Mouse (Mus musculus): ENCODE results near the gene Ptcd3. TPM values are rescaled to one million over a fixed set of nuclear protein-coding genes. Genes with fewer than 3 reads are reported as not detected.
"Not testable (repeated sequence)": the region's sequence is repeated elsewhere in the genome, so short reads cannot be mapped to it uniquely, and the experiment has no call there.

The Ptcd3 gene
- polyA plus RNA-seq, 1 experiment from 2014 or later, result 78.4 TPM

- Histone ChIP-seq H3K9ac (replicated peaks) (no peak overlapping the region), H3K4me3 (replicated peaks) (no peak overlapping the region), H3K27me3 (replicated peaks) (no peaks in the 10 kb centered on the region), H3K27ac (replicated peaks) (no peak overlapping the region), H3K4me2 (no peak overlapping the region), H3K9me3 (replicated peaks) (no peaks in the 10 kb centered on the region), H3K4me1 (no peaks in the 10 kb centered on the region), H3K36me3 (peaks cover 79% of the 10 kb centered on the region)
- ATAC-seq (ENCODE audit: low FRiP score), result peak; percentile 72; the same call in 1 of the 2 replicates
Measured at GRCm38 (mm10) chr6:71927911-71928310, 19.4 kb upstream of the Ptcd3 start.

- not testable (repeated sequence) for ATAC-seq (ENCODE audit: low FRiP score)
Measured at GRCm38 (mm10) chr6:71925233-71925632, 16.7 kb upstream of the Ptcd3 start.

GRCm38 (mm10) chr6:71920752-71921151, 12.2 kb upstream of the Ptcd3 start:
- ATAC-seq (ENCODE audit: low FRiP score), result no peak
- Histone ChIP-seq H3K4me3 (replicated peaks) (no peak overlapping the region), H3K4me1 (no peaks in the 10 kb centered on the region), H3K4me2 (no peak overlapping the region), H3K9me3 (replicated peaks) (no peaks in the 10 kb centered on the region), H3K27ac (replicated peaks) (no peak overlapping the region), H3K36me3 (peaks cover 92% of the 10 kb centered on the region), H3K27me3 (replicated peaks) (no peaks in the 10 kb centered on the region), H3K9ac (replicated peaks) (no peak overlapping the region)
- WGBS, result 98% methylated on average over 7 of the region's 7 CpGs

More at GRCm38 (mm10) chr6:71925233-71925632, 16.7 kb upstream of the Ptcd3 start:
- not testable (repeated sequence) for H3K4me3 ChIP-seq (replicated peaks); H3K9ac ChIP-seq (replicated peaks); H3K4me1 ChIP-seq; H3K27me3 ChIP-seq (replicated peaks); H3K4me2 ChIP-seq; H3K27ac ChIP-seq (replicated peaks); H3K9me3 ChIP-seq (replicated peaks)
- H3K36me3 ChIP-seq, result peaks cover 78% of the 10 kb centered on the region
- WGBS, result 91% methylated on average over 5 of the region's 5 CpGs

GRCm38 (mm10) chr6:71911686-71912450, 3.3 kb upstream of the Ptcd3 start:
- 91% methylated on average over 5 of the region's 5 CpGs for WGBS
- ATAC-seq (ENCODE audit: low FRiP score), result no peak

GRCm38 (mm10) chr6:71909840-71910239, 1.3 kb upstream of the Ptcd3 start:
- H3K27me3 ChIP-seq (replicated peaks), result no peaks in the 10 kb centered on the region
- no peak overlapping the region for H3K9ac ChIP-seq (replicated peaks)
- H3K9me3 ChIP-seq (replicated peaks), result no peaks in the 10 kb centered on the region
- no peak for ATAC-seq (ENCODE audit: low FRiP score)
- H3K36me3 ChIP-seq, result peaks cover 15% of the 10 kb centered on the region
- H3K4me2 ChIP-seq, result peak overlapping the region; percentile 63
- peaks cover 29% of the 10 kb centered on the region for H3K4me1 ChIP-seq
- WGBS, result 84% methylated on average over 6 of the region's 6 CpGs
- no peak overlapping the region for H3K27ac ChIP-seq (replicated peaks)
- peak overlapping the region; percentile 91 for H3K4me3 ChIP-seq (replicated peaks)

More at GRCm38 (mm10) chr6:71911686-71912450, 3.3 kb upstream of the Ptcd3 start:
- no peak overlapping the region for H3K27ac ChIP-seq (replicated peaks)
- no peak overlapping the region for H3K9ac ChIP-seq (replicated peaks)
- no peak overlapping the region for H3K4me2 ChIP-seq
- H3K36me3 ChIP-seq, result peaks cover 24% of the 10 kb centered on the region
- H3K4me3 ChIP-seq (replicated peaks), result no peak overlapping the region
- H3K9me3 ChIP-seq (replicated peaks), result no peaks in the 10 kb centered on the region
- peaks cover 27% of the 10 kb centered on the region for H3K4me1 ChIP-seq
- H3K27me3 ChIP-seq (replicated peaks), result no peaks in the 10 kb centered on the region

- peaks cover 29% of the 10 kb centered on the region for H3K4me1 ChIP-seq
- no peaks in the 10 kb centered on the region for H3K9me3 ChIP-seq (replicated peaks)
- H3K4me2 ChIP-seq, result peak overlapping the region; percentile 63
- WGBS, result 26% methylated on average over 10 of the region's 10 CpGs
- ATAC-seq (ENCODE audit: low FRiP score), result peak; percentile 21
- peak overlapping the region; percentile 91 for H3K4me3 ChIP-seq (replicated peaks)
- peak overlapping the region; percentile 80 for H3K27ac ChIP-seq (replicated peaks)
- peak overlapping the region; percentile 21; the same call in 1 of the 2 replicates for H3K9ac ChIP-seq (replicated peaks)
- peaks cover 17% of the 10 kb centered on the region for H3K36me3 ChIP-seq
- no peaks in the 10 kb centered on the region for H3K27me3 ChIP-seq (replicated peaks)
Measured at GRCm38 (mm10) chr6:71909384-71909783, 834 bp upstream of the Ptcd3 start.

- no peak for ATAC-seq (ENCODE audit: low FRiP score)
- Histone ChIP-seq H3K4me2 (peak overlapping the region; percentile 63), H3K9ac (replicated peaks) (peak overlapping the region; percentile 60), H3K36me3 (peaks cover 24% of the 10 kb centered on the region), H3K27me3 (replicated peaks) (no peaks in the 10 kb centered on the region), H3K4me1 (peaks cover 29% of the 10 kb centered on the region), H3K4me3 (replicated peaks) (peak overlapping the region; percentile 91), H3K27ac (replicated peaks) (no peak overlapping the region), H3K9me3 (replicated peaks) (no peaks in the 10 kb centered on the region)
- WGBS, result 5% methylated on average over 4 of the region's 4 CpGs
Measured at GRCm38 (mm10) chr6:71907702-71908235, 781 bp downstream of the Ptcd3 start.

- H3K27ac ChIP-seq (replicated peaks), result no peak overlapping the region
- no peaks in the 10 kb centered on the region for H3K4me1 ChIP-seq
- H3K36me3 ChIP-seq, result peaks cover 88% of the 10 kb centered on the region
- H3K4me2 ChIP-seq, result no peak overlapping the region
- H3K9me3 ChIP-seq (replicated peaks), result no peaks in the 10 kb centered on the region
- WGBS, result 95% methylated on average over 4 of the region's 4 CpGs
- H3K27me3 ChIP-seq (replicated peaks), result no peaks in the 10 kb centered on the region
- ATAC-seq (ENCODE audit: low FRiP score), result no peak
- H3K4me3 ChIP-seq (replicated peaks), result no peak overlapping the region
- no peak overlapping the region for H3K9ac ChIP-seq (replicated peaks)
Measured at GRCm38 (mm10) chr6:71893263-71893662, 15.3 kb downstream of the Ptcd3 start.

GRCm38 (mm10) chr6:71877965-71878760, 30.4 kb downstream of the Ptcd3 start:
- Histone ChIP-seq H3K27me3 (replicated peaks) (no peaks in the 10 kb centered on the region), H3K4me1 (no peaks in the 10 kb centered on the region), H3K9ac (replicated peaks) (no peak overlapping the region), H3K9me3 (replicated peaks) (no peaks in the 10 kb centered on the region), H3K4me2 (no peak overlapping the region), H3K36me3 (peaks cover 79% of the 10 kb centered on the region), H3K4me3 (replicated peaks) (no peak overlapping the region), H3K27ac (replicated peaks) (no peak overlapping the region)
- no peak for ATAC-seq (ENCODE audit: low FRiP score)
- 91% methylated on average over 3 of the region's 3 CpGs for WGBS

GRCm38 (mm10) chr6:71871396-71871795, 37.2 kb downstream of the Ptcd3 start:
- Histone ChIP-seq H3K9me3 (replicated peaks) (no peaks in the 10 kb centered on the region), H3K4me3 (replicated peaks) (no peak overlapping the region), H3K36me3 (peaks cover 84% of the 10 kb centered on the region), H3K4me2 (no peak overlapping the region), H3K9ac (replicated peaks) (no peak overlapping the region), H3K27ac (replicated peaks) (no peak overlapping the region), H3K27me3 (replicated peaks) (no peaks in the 10 kb centered on the region), H3K4me1 (no peaks in the 10 kb centered on the region)
- 96% methylated on average over 9 of the region's 9 CpGs for WGBS
- ATAC-seq (ENCODE audit: low FRiP score), result no peak

GRCm38 (mm10) chr6:71868809-71869208, 39.7 kb downstream of the Ptcd3 start:
- Histone ChIP-seq H3K9ac (replicated peaks) (no peak overlapping the region), H3K4me3 (replicated peaks) (no peak overlapping the region), H3K27me3 (replicated peaks) (no peaks in the 10 kb centered on the region), H3K36me3 (peaks cover 76% of the 10 kb centered on the region), H3K9me3 (replicated peaks) (no peaks in the 10 kb centered on the region), H3K4me1 (no peaks in the 10 kb centered on the region), H3K4me2 (no peak overlapping the region), H3K27ac (replicated peaks) (no peak overlapping the region)
- 100% methylated on average over 1 of the region's 1 CpGs for WGBS
- no peak for ATAC-seq (ENCODE audit: low FRiP score)
